Mouse (Mus musculus): Measurements from ENCODE around the gene Habp2.
"Not testable (repeated sequence)": the region's sequence is repeated elsewhere in the genome, so short reads cannot be mapped to it uniquely, and the experiment has no call there.

Gene Habp2

DNA sequence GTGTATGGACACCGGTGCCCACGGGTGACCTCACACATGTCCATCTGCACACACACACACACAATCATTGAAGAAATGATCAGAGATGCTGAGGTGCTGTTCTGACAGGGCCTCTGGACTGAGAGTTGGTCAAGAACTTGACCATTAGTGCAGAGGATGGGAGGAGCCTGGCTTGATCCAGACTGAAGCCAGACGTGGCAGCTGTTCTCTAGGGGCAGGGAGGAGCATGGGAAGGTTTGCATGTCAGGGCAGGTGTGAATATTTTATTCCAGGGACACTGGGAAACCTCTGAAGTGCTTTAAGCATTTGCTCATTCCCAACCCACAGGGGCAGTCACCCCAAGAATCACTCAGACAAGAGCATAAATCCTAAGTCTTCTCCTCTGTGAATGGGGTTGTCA lies 10.3 kb downstream of the Habp2 start:
- no peak for DNase-seq

DNA sequence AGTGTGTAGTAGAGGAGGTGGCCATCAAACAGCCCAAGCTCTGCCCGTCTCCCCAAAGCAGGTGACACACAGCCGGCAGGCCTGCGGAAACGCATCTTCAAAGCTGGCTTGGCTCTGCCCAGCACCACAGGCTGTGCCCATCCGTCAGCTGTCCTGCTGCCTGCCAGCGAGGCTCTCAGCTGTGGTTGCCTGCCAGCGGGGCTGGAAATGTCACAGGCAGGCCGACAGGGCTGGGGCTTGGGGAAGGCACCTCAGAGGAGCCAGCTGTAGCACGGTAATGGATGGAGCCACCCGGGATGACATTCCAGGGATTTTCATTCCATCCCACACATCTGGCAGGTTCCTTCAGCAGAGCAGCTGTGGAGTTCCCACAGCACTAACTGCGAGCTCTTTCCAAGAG lies 13.9 kb downstream of the Habp2 start:
- DNase-seq = no peak

DNA sequence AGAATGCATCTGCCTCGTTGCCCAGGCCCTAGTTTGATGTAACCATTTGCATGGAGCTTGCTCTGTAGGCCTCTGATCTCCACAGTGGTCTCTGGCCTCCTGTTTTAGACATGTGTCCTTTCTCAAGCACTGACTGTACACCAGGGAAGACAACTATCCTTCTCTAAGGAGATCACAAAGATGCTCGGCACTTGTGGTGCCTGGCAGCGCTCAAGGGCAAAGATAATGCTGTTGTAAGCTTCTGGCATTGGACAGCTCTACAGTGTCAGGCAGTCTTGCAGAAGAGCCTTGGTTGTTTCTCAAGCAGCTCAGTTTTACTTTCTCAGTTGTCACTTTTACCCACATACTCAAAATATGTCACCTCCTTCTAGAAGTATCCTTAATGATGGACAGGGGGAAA lies 29.6 kb downstream of the Habp2 start:
- DNase-seq = no peak

DNA sequence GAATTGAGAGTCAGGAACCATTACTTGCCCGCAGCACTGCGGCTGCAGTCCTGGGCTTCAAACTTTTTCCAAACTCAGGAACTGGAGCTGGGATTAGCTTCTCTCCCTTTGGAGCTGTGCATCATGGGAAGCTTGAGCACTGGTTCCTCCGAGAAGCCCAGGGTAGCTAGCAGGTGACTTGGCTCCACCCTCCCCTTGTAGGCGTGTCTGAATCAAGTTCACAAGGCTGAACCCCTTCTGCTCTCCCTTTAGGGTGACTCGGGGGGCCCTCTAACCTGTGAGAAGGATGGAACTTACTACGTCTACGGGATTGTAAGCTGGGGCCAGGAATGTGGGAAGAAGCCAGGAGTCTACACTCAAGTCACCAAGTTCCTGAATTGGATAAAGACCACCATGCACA lies 32.3 kb downstream of the Habp2 start:
- DNase-seq = peak; percentile 16

DNA sequence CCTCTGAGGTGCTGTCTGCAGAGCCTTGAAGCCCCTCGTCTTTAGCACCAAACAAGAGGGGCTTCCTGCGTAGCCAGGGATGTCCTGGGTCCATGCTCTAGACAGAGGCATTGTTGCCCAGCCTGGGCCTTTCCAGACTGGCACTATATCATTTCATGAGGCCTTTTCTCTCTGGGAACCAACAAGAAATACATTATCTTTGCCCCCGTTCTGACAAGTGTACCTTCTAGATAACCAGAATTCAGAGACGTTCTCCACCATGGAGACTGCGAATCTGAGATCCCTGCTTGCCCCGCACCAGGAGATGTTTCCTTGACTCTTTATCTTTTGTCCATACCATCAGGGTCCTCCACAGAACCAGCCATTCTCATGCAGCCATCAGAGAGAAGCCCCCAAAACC lies 32.7 kb downstream of the Habp2 start:
- DNase-seq = no peak

DNA sequence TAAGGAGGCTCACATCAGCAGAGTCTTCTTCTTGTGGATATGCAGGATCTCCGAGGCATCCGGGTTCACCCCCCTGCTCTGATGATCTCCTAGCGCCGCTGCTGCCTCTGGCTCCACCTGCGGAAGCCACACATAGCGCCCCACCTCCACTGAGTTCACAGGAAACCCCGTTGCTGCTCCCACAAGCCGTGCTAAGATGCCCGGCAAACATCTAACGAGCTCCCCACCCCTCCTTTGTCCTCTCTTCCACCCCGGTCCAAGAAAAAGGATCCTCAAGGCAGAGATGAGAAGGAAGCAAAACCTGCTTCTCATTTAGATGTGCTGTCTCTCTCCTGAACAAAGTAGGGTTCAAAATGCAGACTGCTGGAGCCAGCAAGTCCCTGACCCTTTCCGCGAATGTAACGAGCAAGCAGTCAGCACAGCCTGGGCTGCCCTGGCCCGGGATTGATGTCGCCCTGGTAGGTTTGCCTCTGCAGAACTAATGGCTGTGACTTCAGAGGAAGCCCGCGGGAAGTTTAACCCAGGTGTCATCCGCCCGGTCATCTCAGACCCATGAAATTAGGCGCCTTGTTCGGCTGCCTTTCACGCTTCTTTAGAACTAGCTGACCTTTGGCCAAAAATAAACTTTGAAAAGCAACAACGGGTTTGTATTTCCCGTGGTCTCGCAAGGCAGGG lies 33.4 kb downstream of the Habp2 start:
- DNase-seq = peak; percentile 80

DNA sequence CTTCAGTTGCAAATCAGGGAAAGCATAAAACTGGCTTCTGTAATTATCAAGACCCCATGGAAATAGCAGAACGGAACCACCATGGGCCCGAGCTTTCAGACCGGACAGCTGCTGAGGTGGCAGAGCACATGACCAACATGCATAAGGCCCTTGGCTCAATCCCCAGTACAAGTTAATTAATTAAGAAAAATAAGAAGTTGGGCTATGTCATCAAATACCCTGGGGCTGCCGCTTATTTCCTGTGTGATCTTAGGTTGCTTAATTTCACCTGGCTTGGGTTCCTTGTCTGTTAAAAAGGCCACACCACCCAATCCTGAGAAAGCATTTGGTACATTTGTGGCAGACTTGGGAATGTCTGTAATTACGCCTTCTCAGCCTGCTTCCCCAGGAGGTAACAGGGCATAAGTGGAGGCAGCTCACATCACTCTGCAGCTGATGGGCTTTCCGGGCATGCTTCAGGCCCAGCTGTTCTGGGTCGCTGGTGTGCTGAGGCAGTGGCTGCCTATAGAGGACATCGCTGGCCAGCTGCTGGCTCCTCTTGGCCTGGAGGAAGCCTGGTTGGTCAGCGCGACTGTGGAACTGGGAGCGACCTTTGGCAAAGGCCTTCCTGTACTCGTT lies 34.5 kb downstream of the Habp2 start:
- no peak for DNase-seq

DNA sequence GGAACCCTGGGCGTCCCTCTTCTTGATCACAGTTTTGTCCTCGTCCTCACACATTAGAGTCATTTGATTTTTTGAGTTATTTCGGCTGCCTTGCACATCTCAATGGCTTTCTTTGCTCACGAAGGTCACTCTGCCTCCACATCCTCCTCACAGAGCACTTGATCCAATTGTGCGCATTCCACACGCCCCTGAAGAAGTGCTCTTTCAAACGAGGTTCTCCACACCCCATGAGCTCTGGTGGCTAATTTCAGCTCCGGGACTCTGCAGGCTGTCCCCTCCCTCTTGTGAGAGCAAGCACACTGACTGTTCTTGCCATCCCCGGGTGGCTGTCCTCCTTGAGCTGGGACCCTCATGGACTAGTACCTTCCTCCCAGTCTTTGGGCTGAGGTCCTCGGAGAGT lies 38.7 kb downstream of the Habp2 start:
- DNase-seq = no peak

DNA sequence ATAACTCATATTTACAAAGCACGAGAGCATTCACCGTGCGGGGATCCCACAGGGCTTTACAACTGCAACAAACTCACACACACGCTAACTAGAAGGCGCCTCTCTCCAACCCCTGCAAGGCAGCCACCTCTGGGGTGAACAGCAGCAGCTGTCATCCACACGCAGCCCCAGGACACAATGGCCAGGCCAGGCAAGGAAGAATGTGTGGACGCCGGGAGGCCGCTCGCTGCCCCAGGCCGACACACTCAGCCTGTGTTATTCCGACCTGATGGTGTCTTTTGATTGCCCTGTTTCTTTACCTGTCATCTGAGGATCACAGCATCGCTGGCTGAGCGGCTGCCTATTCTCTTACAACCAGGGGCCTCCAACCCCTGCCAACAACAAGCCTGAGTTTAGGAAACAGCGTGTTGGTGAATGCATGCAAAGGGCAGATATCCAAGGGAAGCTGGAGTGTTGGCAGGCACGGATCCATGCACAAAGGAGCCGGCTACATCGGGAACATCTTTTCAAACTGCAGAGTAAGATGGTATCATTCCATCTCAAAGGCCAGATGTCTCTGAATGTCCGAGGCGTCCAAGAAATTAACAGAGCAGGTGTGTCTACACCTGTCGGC lies 39.4 kb downstream of the Habp2 start:
- DNase-seq = no peak

DNA sequence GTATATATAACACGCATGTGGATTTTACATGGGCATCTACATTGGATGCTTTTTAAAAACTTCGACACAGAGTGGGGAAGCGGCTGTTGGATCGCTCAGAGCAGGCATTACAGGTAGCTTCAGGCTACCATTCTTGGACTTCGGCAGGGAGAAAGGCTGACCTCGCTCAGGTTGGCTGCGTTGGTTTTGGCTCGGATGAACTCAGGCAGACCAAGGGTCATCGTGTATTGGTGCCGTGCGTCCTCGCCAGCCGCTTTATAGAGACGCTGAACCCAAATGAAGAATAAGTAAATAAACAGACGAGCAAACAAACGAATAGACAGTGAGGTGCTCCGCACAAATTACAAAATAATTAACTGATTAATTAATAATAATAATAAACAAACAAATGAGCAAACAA lies 49.4 kb downstream of the Habp2 start:
- DNase-seq = no peak

DNA sequence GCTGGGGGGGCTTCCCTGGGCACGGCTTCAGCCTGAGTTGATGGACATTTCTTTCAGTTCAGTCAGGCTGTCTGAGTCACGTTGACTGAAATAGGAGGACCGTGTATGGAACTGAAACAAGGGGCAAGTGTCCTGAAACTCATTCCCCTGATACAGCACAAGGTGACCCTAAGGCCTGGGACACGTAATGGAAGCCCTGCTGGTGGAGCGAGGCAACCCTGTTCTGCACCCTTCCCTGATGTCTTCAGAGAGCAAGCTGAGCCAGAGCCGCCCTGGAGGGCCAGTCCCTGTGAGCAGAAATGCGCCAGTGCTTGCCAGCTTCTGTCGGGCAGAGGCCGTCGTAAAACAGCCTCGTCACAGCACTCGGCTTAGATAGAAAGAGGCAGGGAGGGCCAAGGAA lies 49.9 kb downstream of the Habp2 start:
- DNase-seq = no peak

DNA sequence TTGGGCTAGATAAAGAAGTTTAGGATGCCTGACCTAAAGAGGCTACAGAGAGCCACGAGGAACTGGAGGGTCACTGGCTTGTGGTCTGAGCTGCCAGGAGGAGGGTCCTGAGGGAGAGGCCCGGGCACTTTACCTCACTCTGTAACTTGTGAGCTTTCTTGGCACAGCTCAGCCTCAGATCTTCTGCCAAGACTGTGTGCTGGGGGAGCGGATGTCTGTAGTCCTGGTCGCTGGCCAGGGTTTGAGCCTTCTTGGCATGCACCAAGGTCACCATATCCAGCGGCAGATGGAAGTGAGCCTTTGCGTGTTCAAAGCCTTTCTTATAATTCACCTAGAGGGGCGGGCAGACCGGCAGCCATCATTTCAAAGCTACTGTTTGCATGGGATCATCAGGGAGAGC lies 55.1 kb downstream of the Habp2 start:
- DNase-seq = no peak

DNA sequence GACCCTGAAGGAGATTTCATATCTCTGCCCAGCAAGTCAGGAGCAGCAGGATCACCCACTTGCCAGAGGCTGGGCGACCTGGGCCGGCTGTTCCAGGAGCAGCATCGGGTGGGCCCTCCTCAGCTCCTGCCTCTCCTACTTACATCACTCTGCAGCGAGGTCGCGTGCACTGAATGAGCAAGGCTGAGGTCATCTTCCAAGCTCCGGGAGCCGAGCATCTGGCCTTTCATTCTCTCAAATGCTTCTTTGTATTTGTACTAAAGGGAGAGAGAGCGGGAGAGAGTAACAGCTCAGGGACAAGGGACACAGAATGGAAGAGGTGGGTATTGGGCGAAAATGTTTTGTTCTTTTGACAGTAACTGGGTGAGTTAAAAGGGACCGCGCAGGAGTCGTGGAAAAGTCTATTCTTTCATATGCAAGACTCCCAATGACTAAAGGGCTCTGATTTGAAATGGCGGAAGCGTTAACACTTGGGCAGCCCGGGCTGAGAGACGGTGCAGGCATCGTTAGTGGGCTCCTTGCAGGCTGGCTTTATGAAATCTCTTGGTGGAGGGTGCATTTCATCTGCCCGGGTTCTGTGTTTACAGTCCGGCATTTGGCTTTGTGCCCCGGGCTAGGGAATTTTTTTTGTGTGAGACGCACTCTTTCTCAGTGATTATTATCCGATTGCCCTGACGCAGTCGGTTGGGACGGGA lies 57.1 kb downstream of the Habp2 start:
- no peak for DNase-seq

DNA sequence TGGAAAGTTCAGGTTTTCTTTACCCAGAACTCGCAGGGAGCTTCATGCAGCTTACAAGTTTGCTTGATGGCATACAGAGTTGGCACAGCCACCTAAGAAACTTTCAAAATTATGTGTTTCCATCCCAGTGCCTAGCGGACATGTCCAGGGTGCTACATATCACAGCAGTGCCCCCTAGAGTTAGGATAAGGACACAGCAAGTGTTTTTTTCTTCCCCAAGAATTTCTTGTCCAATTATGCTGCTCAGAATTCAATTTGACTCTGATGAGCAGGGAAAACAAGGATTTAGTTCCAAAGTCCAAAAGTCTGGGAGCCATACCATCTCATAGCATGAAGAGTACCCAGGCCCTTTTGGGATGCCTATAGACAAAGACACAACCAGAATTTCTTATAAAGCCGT lies 59.1 kb downstream of the Habp2 start:
- no peak for DNase-seq

DNA sequence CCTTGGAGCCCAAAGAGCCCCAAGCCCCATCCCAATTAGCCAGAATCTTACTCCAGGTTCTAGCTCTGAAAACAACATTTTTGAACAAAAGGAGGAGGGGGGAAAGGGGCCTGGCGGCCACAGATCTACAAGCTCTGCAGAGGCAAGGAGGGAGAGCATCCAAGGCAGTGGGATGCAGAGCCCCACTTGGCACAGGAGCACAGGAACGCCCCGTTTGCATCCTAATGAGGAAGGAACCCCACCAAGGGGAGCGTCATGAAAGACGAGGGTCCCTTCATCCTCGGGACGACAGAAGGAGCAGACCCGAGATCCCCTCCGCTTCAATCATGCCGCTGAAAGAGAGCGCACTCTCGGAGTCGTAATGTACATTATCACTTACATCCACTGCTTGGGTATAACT lies 59.8 kb downstream of the Habp2 start:
- no peak for DNase-seq

DNA sequence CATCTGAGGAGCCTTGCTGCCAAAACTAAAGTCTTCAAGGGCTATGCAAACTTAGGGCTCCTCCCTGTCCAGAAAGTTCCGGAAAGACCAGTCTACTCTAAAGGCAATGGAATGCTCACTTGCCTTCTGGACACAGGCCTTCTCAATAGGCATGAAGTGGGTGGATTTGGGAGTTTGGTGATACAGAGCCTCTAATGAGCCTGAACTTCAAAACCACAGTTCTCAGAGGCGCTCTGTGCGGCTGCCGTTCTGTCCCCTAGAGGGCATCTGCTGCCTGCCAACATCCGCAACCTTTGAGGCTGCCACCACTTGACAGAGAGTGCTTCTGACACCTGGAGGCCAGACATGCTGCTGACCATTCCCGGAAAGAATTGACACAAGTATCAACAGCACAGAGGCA lies 62.4 kb downstream of the Habp2 start:
- peak; percentile 44 for DNase-seq

DNA sequence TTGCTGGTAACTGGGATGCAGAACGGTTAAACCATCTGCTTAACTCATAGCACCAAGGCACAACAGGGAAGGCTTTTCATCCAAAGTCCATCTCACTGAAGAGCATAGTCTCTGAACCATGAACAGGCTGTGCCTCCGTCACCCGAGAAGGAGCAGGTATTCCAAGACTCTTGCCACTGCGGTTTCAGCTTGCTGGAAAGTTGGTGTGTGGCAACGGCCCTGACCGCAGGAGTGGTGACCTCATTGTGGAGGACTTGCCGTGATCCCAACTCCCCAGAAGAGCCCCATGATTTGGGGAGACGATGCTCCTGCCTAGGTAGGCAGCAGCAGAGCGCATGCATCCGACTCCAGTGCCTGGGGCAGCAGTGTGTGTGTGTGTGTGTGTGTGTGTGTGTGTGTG lies 66.8 kb downstream of the Habp2 start:
- no peak for DNase-seq

DNA sequence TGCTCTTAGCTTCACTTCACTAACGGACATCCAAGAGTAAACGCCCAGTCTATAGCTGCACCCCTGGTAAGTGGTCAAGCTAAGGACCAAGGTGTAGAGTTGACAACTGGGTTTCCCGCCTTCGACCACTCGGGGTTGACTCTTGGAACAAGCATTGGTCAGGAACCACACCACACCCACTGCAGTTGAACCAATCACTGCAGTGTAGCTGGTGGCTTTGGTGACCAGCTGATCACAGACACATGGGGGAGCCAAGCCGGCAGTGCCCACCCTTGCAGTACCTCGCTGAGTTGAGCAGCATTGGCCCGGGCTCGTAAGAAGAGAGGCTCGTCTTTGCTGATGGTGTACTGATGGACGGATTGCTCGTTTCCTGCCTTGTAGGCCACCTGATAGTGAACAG lies 68.3 kb downstream of the Habp2 start:
- no peak for DNase-seq

DNA sequence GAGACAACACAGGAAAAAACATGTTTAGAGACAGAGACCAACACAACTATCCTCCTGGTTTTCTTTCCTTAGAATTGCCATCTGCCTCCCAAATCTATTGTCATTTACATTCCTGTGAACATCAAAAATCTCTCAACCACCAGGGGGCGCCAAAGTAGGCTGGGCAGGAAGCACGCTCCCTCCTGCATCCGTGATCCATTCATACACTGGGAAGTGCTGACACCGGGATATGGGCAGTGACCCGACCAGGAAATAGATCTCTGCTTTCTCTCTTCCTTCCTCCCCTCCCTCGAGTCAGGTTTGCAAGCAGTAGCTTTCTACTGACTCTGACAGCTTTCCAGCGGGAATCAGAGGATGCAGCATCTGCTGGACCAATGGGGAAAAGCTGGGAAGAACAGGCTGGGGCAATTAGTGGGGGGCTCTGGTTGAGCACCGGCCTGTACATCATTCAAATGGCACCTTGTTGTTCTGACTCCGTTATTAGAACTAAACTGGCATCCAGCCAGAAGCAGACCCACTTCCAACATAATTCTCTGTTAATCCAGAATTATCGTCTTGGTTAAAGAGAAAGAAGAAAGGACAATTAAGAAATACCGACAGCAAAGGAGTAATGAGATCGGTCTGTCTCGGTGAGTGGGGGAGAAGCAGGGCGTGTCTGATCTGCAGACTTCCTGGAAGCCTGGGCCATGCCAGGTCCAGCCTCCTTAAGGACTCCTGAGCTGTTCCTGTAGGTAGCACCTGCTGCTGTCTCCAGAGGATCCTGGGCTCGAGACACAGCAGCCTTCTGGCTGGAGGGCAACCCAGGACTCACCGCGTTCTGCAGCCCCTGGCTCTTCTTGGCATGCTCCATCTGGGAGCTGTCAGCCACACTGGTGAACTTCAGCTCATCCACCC lies 69.8 kb downstream of the Habp2 start:
- DNase-seq = peak; percentile 75

DNA sequence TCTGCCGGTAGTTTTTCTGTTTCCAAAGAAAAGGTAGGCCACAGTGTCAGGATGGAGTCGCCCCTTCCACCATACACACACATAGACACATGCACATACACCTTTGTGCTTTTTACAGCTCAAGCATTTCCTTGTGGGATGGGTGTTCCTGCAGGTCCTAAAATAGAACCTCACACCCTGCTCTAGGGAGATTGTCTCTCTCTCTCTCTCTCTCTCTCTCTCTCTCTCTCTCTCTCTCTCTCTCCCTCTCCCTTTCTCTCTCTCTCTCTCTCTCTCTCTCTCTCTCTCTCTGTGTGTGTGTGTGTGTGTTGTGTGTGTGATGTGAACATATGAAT lies 70.4 kb downstream of the Habp2 start:
- DNase-seq = not testable (repeated sequence)

DNA sequence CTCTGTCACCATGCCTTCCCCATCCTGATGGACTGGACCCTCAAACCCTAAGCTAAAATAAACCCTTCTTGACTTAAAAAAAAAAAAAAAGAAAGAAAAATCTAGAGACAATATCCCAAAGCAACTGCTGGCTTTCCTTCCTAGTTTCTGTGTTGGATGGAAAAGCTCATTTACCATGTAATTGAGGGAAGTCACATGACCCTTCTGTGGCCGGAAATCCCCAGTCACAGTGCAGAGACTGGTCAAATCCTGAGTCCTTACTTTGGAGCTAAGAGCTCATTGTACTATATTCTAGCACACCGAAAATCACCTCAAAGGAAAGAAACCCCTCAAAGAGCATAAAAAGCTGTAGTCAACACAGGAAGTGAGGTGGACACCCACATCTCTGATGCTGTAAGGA lies 72.0 kb downstream of the Habp2 start:
- DNase-seq = no peak

DNA sequence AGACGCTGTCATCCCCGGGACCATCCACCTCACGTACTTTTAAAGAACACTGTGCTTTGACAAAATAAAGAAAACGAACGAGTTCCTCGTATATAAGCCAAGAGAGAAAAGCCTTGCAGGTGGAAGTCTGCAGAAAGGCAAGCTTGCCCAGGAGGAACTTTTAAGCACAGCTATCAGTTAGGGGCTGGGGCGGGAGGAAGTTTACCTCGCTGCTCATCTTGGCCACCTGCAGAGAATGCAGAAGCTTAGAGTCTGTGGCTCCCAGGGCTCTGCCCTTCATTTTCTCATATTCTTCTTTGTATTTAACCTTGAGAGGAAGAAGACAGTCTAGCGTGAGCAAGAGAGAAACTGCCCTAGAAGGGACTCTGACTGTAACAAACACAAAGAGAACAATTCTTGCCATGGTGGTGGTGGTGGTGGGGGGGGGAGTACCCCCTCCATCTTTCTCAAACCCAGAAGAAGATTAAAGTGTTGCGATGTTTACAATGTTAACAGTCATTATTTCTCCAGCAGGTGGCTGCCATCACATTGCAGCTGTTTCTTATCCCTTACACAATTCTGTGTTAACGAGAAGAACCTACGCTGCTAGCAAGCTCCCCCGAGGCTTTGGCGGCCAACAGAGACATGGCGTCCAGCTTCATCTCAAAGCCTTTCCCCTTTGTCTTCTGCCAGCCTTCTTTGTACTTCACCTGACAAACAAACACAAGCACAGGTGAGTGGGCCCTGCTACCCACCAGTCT lies 77.0 kb downstream of the Habp2 start:
- peak; percentile 76 for DNase-seq

DNA sequence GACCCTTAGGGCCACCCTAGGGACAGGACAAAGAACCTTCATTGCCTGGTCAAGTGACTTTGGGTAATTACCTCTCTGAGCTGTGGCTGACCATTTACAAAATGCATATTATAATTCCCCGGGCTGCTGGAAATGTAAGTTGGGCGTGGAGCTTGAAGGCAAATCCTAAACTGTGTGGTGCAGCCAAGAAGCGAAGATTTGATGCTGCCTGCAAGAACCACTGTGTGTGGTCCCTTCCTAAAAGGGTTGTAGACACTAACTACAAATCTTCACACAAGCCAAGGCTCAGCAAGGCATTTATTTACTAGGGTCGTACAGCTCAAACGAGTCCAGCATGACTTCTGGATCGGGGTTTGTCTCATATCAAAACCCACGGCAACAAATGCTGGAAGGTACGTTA lies 77.6 kb downstream of the Habp2 start:
- DNase-seq = no peak
